Mouse (Mus musculus): ENCODE data around the gene Zfyve21. TPM values are rescaled to one million over a fixed set of nuclear protein-coding genes. Genes with fewer than 3 reads are reported as not detected.
A peak's percentile ranks its signal among the peaks of the same experiment; 100 is the strongest.

The Zfyve21 gene
- total RNA-seq, 2 experiments from 2014 or later: 68.3 to 74.4 TPM

- no peak for DNase-seq (ENCODE audit: low spot score in 2 of 2)
Measured at GRCm38 (mm10) chr12:111833457-111833856, 19.5 kb downstream of the Zfyve21 start.

- DNase-seq (ENCODE audit: low spot score in 2 of 2): no peak
Measured at GRCm38 (mm10) chr12:111842565-111843433, 28.8 kb downstream of the Zfyve21 start.

GRCm38 (mm10) chr12:111843470-111843869 is 29.5 kb downstream of the Zfyve21 start:
- DNase-seq (ENCODE audit: low spot score in 2 of 2): no peak

- DNase-seq (ENCODE audit: low spot score in 2 of 2): no peak
Measured at GRCm38 (mm10) chr12:111845953-111846352, 32.0 kb downstream of the Zfyve21 start.

- no peak for DNase-seq (ENCODE audit: low spot score in 2 of 2)
Measured at GRCm38 (mm10) chr12:111846815-111847214, 32.8 kb downstream of the Zfyve21 start.

GRCm38 (mm10) chr12:111848300-111848798 is 34.4 kb downstream of the Zfyve21 start:
- no peak for DNase-seq (ENCODE audit: low spot score in 2 of 2)

GRCm38 (mm10) chr12:111851235-111851634 is 37.3 kb downstream of the Zfyve21 start:
- DNase-seq (ENCODE audit: low spot score in 2 of 2): no peak

- DNase-seq (ENCODE audit: low spot score in 2 of 2): no peak
Measured at GRCm38 (mm10) chr12:111851745-111852144, 37.8 kb downstream of the Zfyve21 start.

GRCm38 (mm10) chr12:111853011-111853436 is 39.1 kb downstream of the Zfyve21 start:
- DNase-seq (ENCODE audit: low spot score in 2 of 2): no peak

- no peak for DNase-seq (ENCODE audit: low spot score in 2 of 2)
Measured at GRCm38 (mm10) chr12:111853546-111853945, 39.6 kb downstream of the Zfyve21 start.

GRCm38 (mm10) chr12:111855448-111855847 is 41.5 kb downstream of the Zfyve21 start:
- DNase-seq (ENCODE audit: low spot score in 2 of 2): no peak

- no peak for DNase-seq (ENCODE audit: low spot score in 2 of 2)
Measured at GRCm38 (mm10) chr12:111864206-111864824, 50.3 kb downstream of the Zfyve21 start.

- no peak for DNase-seq (ENCODE audit: low spot score in 2 of 2)
Measured at GRCm38 (mm10) chr12:111869806-111870205, 55.8 kb downstream of the Zfyve21 start.

GRCm38 (mm10) chr12:111870811-111871210 is 56.8 kb downstream of the Zfyve21 start:
- DNase-seq (ENCODE audit: low spot score in 2 of 2): no peak

GRCm38 (mm10) chr12:111872079-111872478 is 58.1 kb downstream of the Zfyve21 start:
- no peak for DNase-seq (ENCODE audit: low spot score in 2 of 2)

GRCm38 (mm10) chr12:111874601-111875140 is 60.7 kb downstream of the Zfyve21 start:
- DNase-seq (ENCODE audit: low spot score in 2 of 2): no peak

GRCm38 (mm10) chr12:111875499-111875898 is 61.5 kb downstream of the Zfyve21 start:
- no peak for DNase-seq (ENCODE audit: low spot score in 2 of 2)

- peak; percentile 62 to 73 for DNase-seq (ENCODE audit: low spot score in 2 of 2)
Measured at GRCm38 (mm10) chr12:111878213-111878612, 64.2 kb downstream of the Zfyve21 start.
